Mouse (Mus musculus) cerebellum, postnatal 4 days (tissue): ENCODE results near the gene Hmox2.

Experiments used
- DNase-seq, 2 experiments: peaks; one replicate each; pipeline ENCODE4 v3.0.0; 2022; ENCODE audit warnings: low spot score in 2 of 2, mixed read lengths in 1 of 2

Hmox2 gene

GRCm38 (mm10) chr16:4781524-4782196 lies 55.5 kb downstream of the Hmox2 start:
- peak; percentile 37 to 65 for DNase-seq

GRCm38 (mm10) chr16:4782515-4782914 lies 56.4 kb downstream of the Hmox2 start:
- DNase-seq = no peak

- DNase-seq = no peak
Observed at GRCm38 (mm10) chr16:4785706-4786105, 59.5 kb downstream of the Hmox2 start.

- DNase-seq = no peak
Observed at GRCm38 (mm10) chr16:4788176-4788575, 62.0 kb downstream of the Hmox2 start.

GRCm38 (mm10) chr16:4789311-4789768 lies 63.2 kb downstream of the Hmox2 start:
- no peak for DNase-seq

- peak; percentile 86 to 94 for DNase-seq
Observed at GRCm38 (mm10) chr16:4789810-4790559, 63.8 kb downstream of the Hmox2 start, which contains the start of gene Cdip1. TSS of gene Cdip1 (minus strand) at chr16:4790292.

GRCm38 (mm10) chr16:4791332-4791731 lies 65.2 kb downstream of the Hmox2 start:
- DNase-seq = no peak

GRCm38 (mm10) chr16:4796631-4797030 lies 70.5 kb downstream of the Hmox2 start:
- no peak for DNase-seq
